Mouse (Mus musculus): Measurements from ENCODE around the gene Bckdha.

DNA sequence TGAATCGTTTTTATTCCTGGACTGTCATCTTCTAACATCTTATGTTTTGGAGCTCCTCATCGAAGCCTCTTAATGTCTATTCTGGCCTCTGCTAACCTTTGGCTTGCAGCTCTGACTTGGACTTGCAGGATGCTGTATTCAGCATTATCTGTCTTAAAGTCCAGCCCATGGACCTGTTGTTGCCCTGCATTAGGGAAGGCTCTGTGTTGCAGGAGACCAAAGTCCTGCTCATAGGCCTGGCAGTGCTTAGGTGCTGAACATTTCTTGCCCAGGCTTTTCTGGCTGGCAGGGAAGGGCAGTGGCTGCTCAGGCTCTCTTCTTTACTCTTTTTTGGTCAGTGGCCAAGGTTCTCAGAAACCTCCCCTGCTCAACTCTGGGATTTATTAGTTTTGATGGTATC lies 51.6 kb downstream of the Bckdha start:
- TF ChIP-seq POLR2A (IDR thresholded peaks at IDR 0.05; ENCODE audit: low read depth, low read length) (no peak), CTCF (IDR thresholded peaks at IDR 0.05; ENCODE audit: extremely low read depth, insufficient read depth, insufficient read length, insufficient replicate concordance) (no peak)

All from spleen, adult 2 months (tissue).